Mouse (Mus musculus) kidney, adult 2 months (tissue): ENCODE results near the gene Grpel1.

Experiments used
- CTCF ChIP-seq: fragments of 200-500 bp; conservative IDR thresholded peaks from 2 replicates; pipeline ENCODE4 v1.5.1; 2011; ENCODE audit warnings: low read depth, mild to moderate bottlenecking, control low read depth, low read length, moderate library complexity, mixed read lengths; ENCODE audit not compliant: insufficient read depth, insufficient read length
- POLR2A ChIP-seq: fragments of 200-500 bp; IDR thresholded peaks from one replicate; pipeline ENCODE4 v1.6.1; 2011; ENCODE audit warnings: low read depth, low read length, control low read depth

DNA sequence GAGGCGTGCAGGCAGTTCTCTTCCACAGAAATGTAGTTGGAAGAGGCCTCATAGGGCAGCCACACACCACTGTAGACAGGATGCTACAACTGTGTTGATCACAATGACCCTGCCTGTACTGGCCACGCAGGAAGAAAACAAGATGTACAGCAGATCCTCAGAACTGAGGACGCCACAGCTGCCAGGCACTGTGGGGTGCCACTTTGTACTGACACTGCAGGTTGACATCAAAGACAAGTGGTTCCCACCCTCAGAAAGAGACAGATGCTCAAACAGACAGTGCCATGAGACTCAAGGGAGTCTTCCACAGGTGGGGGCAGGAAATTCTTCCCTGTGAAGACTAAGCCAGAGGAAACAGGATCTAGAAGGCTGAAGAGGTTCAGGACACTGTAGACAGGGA lies 55.0 kb downstream of the Grpel1 start:
- TF ChIP-seq POLR2A (no peak), CTCF (no peak)
